ENCODE assay signal across 51 mouse cellular contexts in the genomic region with DNA sequence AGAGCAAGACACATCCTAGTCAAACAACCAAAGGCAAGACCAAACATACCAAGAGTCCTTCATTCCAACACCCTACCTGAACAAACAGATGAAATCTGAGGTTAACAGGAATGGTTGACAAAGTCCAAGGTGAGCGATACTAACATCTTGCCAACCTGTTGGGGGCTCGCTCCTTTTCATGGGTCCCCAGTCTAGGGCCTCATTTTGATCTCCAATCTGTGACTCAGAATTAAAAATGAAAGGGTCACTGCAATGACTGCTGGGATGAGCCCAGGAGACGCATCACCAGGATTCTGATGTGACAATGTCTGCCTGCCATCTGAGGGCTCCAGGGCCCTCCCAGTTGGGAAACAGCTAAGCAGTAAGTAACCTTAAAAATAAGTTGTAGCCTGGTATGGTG. TPM values are rescaled to one million over a fixed set of nuclear protein-coding genes. Genes with fewer than 3 reads are reported as not detected.
"Had no signal": no experiment of that assay in that cellular context is flagged by ENCODE, and none has a peak within 500 bp of the region (broad histone marks: within the 10 kb centered on the region; RNA-seq: fewer than 3 reads in every experiment).

A gene (plus strand): TSS at position 301 of the 400 bp plus-strand sequence.

- H3K36me3 ChIP-seq: heart, embryonic 10.5 days; heart, embryonic 12.5 days; heart, embryonic 13.5 days; heart, embryonic 15.5 days; hindbrain, embryonic 10.5 days; hindbrain, embryonic 12.5 days; hindbrain, embryonic 13.5 days; hindbrain, embryonic 15.5 days; intestine, embryonic 15.5 days; kidney, embryonic 15.5 days had no signal

- DNase-seq: heart, postnatal 10 days; heart, postnatal 14 days; heart, postnatal 36 days; heart, postnatal 4 days; kidney, adult 11 months; kidney, adult 18-20 months; kidney, adult 2 months; kidney, adult 8-10 months; kidney, adult 9 months; kidney, postnatal 10 days; kidney, postnatal 14 days; kidney, postnatal 25 days; kidney, postnatal 36 days; kidney, postnatal 4 days; layer of hippocampus, adult 9-11 months; layer of hippocampus, postnatal 36 days had no signal

- H3K27me3 ChIP-seq: heart, embryonic 12.5 days; heart, embryonic 13.5 days; heart, embryonic 15.5 days; hindbrain, embryonic 12.5 days; hindbrain, embryonic 13.5 days; hindbrain, embryonic 15.5 days; intestine, embryonic 15.5 days; kidney, embryonic 15.5 days had no signal

- H3K27ac ChIP-seq: heart, embryonic 10.5 days; heart, embryonic 13.5 days; heart, embryonic 15.5 days; hindbrain, embryonic 10.5 days; hindbrain, embryonic 12.5 days; hindbrain, embryonic 13.5 days; hindbrain, embryonic 14.5 days; hindbrain, embryonic 15.5 days; hindbrain, postnatal 0 days; intestine, embryonic 15.5 days; kidney, embryonic 15.5 days; kidney, postnatal 0 days; layer of hippocampus, adult 2 months had no signal

- H3K4me3 ChIP-seq: heart, embryonic 10.5 days; heart, embryonic 12.5 days; heart, embryonic 13.5 days; heart, embryonic 15.5 days; hindbrain, embryonic 10.5 days; hindbrain, embryonic 12.5 days; hindbrain, embryonic 13.5 days; hindbrain, embryonic 15.5 days; intestine, embryonic 15.5 days; kidney, embryonic 15.5 days; layer of hippocampus, adult 2 months had no signal

- H3K4me1 ChIP-seq: heart, embryonic 10.5 days; heart, embryonic 12.5 days; heart, embryonic 13.5 days; heart, embryonic 15.5 days; hindbrain, embryonic 10.5 days; hindbrain, embryonic 12.5 days; hindbrain, embryonic 13.5 days; hindbrain, embryonic 15.5 days; intestine, embryonic 15.5 days; kidney, embryonic 15.5 days had no signal

RNA-seq across cellular contexts. Expression of the gene that starts here (rescaled TPM):
- total RNA-seq: heart, postnatal 10 days; heart, postnatal 14 days; heart, postnatal 25 days; heart, postnatal 36 days; heart, postnatal 4 days; hematopoietic stem cell, adult 5-6 weeks; hindbrain, postnatal 0 days; layer of hippocampus, adult 18-20 months; layer of hippocampus, adult 2 months; layer of hippocampus, adult 8-10 months; layer of hippocampus, postnatal 10 days; layer of hippocampus, postnatal 14 days; layer of hippocampus, postnatal 25 days; layer of hippocampus, postnatal 36 days; left cerebral cortex, adult 18-20 months had no signal
- polyA plus RNA-seq: heart, embryonic 10.5 days; heart, embryonic 11.5 days; heart, embryonic 12.5 days; heart, embryonic 13.5 days; heart, embryonic 14.5 days; heart, embryonic 15.5 days; heart, embryonic 16.5 days; heart, postnatal 0 days; hindbrain, embryonic 10.5 days; hindbrain, embryonic 11.5 days; hindbrain, embryonic 12.5 days; hindbrain, embryonic 13.5 days; hindbrain, embryonic 14.5 days; hindbrain, embryonic 15.5 days; hindbrain, embryonic 16.5 days; hindbrain, postnatal 0 days; inflammation-experienced regulatory T-cells, adult 6 months; intestine, embryonic 14.5 days; intestine, embryonic 15.5 days; intestine, embryonic 16.5 days; intestine, postnatal 0 days; kidney, adult 2 months; kidney, embryonic 14.5 days; kidney, embryonic 15.5 days; kidney, embryonic 16.5 days; kidney, postnatal 0 days; large intestine, adult 2 months had no signal
